Mouse (Mus musculus) lung, adult 2 months (tissue): ENCODE results near the gene Gm30083.

ENCODE experiments used
- CTCF ChIP-seq: fragments of 200-500 bp; IDR thresholded peaks from 2 replicates; pipeline ENCODE4 v1.5.1; 2011; ENCODE audit warnings: mild to moderate bottlenecking, low read length, control low read depth; ENCODE audit not compliant: insufficient read depth
- POLR2A ChIP-seq: fragments of 200-500 bp; IDR thresholded peaks from 2 replicates; pipeline ENCODE4 v1.6.1; 2011; ENCODE audit warnings: low read depth, mild to moderate bottlenecking, control low read depth, low read length, borderline replicate concordance; ENCODE audit errors: extremely low read depth

- peak; percentile 31; the same call in 1 of the 2 replicates for TF ChIP-seq CTCF
- no peak for TF ChIP-seq POLR2A
These were observed 42.3 kb downstream of the Gm30083 start for GRCm38 (mm10) chr14:33972679-33973078.
